Mouse (Mus musculus) yolk sac, embryonic 10.5 days (tissue): ENCODE data around the gene Litaf.
"Not testable (repeated sequence)": the region's sequence is repeated elsewhere in the genome, so short reads cannot be mapped to it uniquely, and the experiment has no call there.

ENCODE experiments used
- DNase-seq: peaks from one replicate; pipeline ENCODE4 v3.0.0-alpha.2; 2017; ENCODE audit warnings: low spot score

Gene Litaf

GRCm38 (mm10) chr16:11022113-11022489 is 43.9 kb downstream of the Litaf start:
- DNase-seq, result no peak

GRCm38 (mm10) chr16:11021403-11022112 is 44.4 kb downstream of the Litaf start:
- no peak for DNase-seq

- DNase-seq, result no peak
Observed at GRCm38 (mm10) chr16:11017807-11018595, 48.0 kb downstream of the Litaf start.

- no peak for DNase-seq
Observed at GRCm38 (mm10) chr16:11016353-11016752, 49.6 kb downstream of the Litaf start.

GRCm38 (mm10) chr16:11014407-11014806 is 51.5 kb downstream of the Litaf start:
- DNase-seq, result no peak

GRCm38 (mm10) chr16:11013464-11014147 is 52.4 kb downstream of the Litaf start:
- DNase-seq, result not testable (repeated sequence)

- no peak for DNase-seq
Observed at GRCm38 (mm10) chr16:11012571-11013463, 53.1 kb downstream of the Litaf start.

GRCm38 (mm10) chr16:11011939-11012338 is 54.0 kb downstream of the Litaf start:
- no peak for DNase-seq

- no peak for DNase-seq
Observed at GRCm38 (mm10) chr16:11011206-11011605, 54.8 kb downstream of the Litaf start.

- no peak for DNase-seq
Observed at GRCm38 (mm10) chr16:11010270-11010669, 55.7 kb downstream of the Litaf start.

- peak; percentile 85 for DNase-seq
Observed at GRCm38 (mm10) chr16:11008162-11008991, 57.6 kb downstream of the Litaf start.

GRCm38 (mm10) chr16:11006100-11006499 is 59.9 kb downstream of the Litaf start:
- DNase-seq, result no peak

- DNase-seq, result peak; percentile 80
Observed at GRCm38 (mm10) chr16:11001703-11002659, 64.0 kb downstream of the Litaf start.

- DNase-seq, result no peak
Observed at GRCm38 (mm10) chr16:10999809-11000208, 66.1 kb downstream of the Litaf start.

GRCm38 (mm10) chr16:10998224-10998623 is 67.7 kb downstream of the Litaf start:
- no peak for DNase-seq

GRCm38 (mm10) chr16:10996576-10996975 is 69.4 kb downstream of the Litaf start:
- DNase-seq, result no peak

- DNase-seq, result peak; percentile 99
Observed at GRCm38 (mm10) chr16:10993032-10993744, 72.8 kb downstream of the Litaf start.

GRCm38 (mm10) chr16:10992090-10993031 is 73.6 kb downstream of the Litaf start:
- DNase-seq, result peak; percentile 72
